Mouse (Mus musculus) kidney, adult 2 months (tissue): Measurements from ENCODE around the gene Vmn1r183.

Source experiments
- CTCF ChIP-seq: fragments of 200-500 bp; conservative IDR thresholded peaks from 2 replicates; pipeline ENCODE4 v1.5.1; 2011; ENCODE audit warnings: low read depth, mild to moderate bottlenecking, control low read depth, low read length, moderate library complexity, mixed read lengths; ENCODE audit not compliant: insufficient read depth, insufficient read length
- POLR2A ChIP-seq: fragments of 200-500 bp; IDR thresholded peaks from one replicate; pipeline ENCODE4 v1.6.1; 2011; ENCODE audit warnings: low read depth, low read length, control low read depth

- no peak for TF ChIP-seq CTCF
- TF ChIP-seq POLR2A, result no peak
These were observed 29.6 kb downstream of the Vmn1r183 start for GRCm38 (mm10) chr7:24082457-24083235.
